Mouse (Mus musculus): ENCODE measurements around the gene Efcab9. TPM values are rescaled to one million over a fixed set of nuclear protein-coding genes. Genes with fewer than 3 reads are reported as not detected.

Gene Efcab9
- polyA plus RNA-seq, 1 experiment, result 217 TPM

DNA sequence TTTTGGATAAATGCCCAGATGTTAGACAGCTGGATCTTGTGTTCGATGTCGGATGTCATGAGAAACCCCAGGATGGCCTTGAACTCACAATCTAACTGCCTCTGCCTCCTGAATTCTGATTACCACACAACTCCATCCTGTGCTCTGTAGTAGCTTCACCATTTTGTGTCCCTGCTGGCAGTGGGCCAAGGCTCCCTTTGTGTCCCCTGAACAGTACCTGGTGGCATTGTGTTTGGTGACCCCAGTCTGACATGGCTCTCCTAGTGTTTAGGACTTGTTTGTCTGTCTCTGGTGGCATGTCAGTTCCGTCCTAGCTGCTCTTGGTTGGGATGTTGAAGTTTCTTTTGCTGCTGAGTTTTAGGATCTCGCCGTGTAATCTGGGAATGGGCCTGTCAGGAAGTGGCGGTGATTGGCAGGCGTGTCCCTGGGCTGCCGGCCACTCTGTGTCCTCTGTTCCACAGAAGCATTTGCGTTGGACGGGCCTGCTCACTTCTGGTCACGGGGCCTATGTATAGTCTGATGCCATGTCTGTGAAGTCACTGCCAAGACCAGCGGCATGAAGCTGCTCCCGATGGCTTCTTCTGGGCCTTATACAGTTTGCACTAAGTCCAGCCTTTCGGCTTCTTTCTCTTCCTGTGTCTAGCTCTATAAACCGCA is 36.9 kb upstream of the Efcab9 start:
- TF ChIP-seq CTCF (IDR thresholded peaks at IDR 0.05; ENCODE audit: control insufficient read depth, insufficient read depth, insufficient replicate concordance, low read depth, low read length) (no peak), POLR2A (IDR thresholded peaks at IDR 0.05; ENCODE audit: control insufficient read depth, low read depth, low read length) (no peak)
- Histone ChIP-seq H3K4me1 (ENCODE audit: control insufficient read depth, insufficient read depth, low read length) (no peaks in the 10 kb centered on the region), H3K36me3 (ENCODE audit: control insufficient read depth, insufficient read depth, low read length) (no peaks in the 10 kb centered on the region), H3K27ac (ENCODE audit: control insufficient read depth, insufficient read depth, low read depth, low read length) (no peak overlapping the region), H3K4me3 (ENCODE audit: control insufficient read depth, low read depth, low read length) (no peak overlapping the region), H3K27me3 (ENCODE audit: control insufficient read depth, insufficient read depth, low read length) (no peaks in the 10 kb centered on the region)

DNA sequence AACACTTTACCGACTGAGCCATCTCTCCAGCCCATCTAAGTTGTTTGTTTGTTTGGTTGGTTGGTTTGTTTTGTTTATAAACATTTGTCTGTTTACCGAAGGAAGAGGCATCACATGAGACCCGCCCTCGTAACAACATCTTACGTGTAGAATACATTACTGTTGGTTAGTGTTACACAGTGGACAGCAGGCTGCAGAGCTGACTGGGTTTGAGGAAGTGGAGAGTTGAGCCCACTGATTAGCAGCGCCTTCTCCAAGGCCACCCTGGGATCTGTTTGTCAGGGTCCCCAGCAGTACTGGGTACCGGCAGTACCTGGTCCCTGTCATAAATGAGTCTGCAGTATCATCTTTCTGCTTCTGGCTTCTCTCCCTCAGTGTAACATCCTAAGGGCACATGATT is 36.2 kb upstream of the Efcab9 start:
- Histone ChIP-seq H3K4me3 (ENCODE audit: control insufficient read depth, low read depth, low read length) (no peak overlapping the region), H3K36me3 (ENCODE audit: control insufficient read depth, insufficient read depth, low read length) (no peaks in the 10 kb centered on the region), H3K27me3 (ENCODE audit: control insufficient read depth, insufficient read depth, low read length) (no peaks in the 10 kb centered on the region), H3K4me1 (ENCODE audit: control insufficient read depth, insufficient read depth, low read length) (no peaks in the 10 kb centered on the region), H3K27ac (ENCODE audit: control insufficient read depth, insufficient read depth, low read depth, low read length) (no peak overlapping the region)
- TF ChIP-seq POLR2A (IDR thresholded peaks at IDR 0.05; ENCODE audit: control insufficient read depth, low read depth, low read length) (no peak), CTCF (IDR thresholded peaks at IDR 0.05; ENCODE audit: control insufficient read depth, insufficient read depth, insufficient replicate concordance, low read depth, low read length) (no peak)

DNA sequence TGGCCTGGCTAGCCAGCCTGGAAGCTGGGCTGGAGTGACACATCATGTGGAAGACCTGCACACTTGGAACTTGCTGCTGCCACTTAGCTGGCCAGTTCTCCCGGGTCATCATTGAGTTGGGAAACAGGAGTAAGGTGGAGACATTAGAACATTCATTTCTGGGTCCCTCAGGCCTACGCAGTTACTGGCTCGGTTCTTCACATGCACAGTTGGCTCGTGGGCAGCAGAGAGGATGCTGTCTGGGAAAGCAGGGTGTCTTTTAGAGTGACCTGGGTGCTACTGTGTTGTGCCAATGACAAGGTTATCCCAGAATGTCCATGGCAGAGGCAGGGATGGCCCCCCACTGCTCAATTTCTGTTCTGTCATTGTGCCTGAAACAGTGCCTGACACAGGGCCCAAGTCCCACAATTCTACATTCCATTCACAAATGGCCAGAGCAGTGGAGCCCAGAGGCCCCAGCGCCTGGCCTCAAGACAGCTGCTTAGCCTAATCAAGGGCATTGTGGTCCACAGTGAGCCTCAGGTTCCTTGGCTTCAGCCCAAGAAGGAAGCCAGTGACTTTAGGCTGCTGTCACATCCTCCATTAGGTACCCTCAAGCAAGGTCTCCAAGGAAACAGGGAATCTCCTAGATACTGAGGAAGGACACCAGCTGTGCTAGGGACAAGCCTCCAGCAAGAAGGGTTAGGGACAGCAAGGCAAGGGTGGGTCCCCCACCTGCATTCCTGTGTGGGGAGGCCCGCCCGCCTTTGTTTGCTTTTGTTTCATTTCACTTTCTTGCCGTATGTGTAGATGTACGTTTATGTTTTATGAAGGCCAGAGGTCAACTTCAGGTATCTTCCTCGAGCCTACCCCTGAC is 35.3 kb upstream of the Efcab9 start:
- Histone ChIP-seq H3K27ac (ENCODE audit: control insufficient read depth, insufficient read depth, low read depth, low read length) (no peak overlapping the region), H3K4me1 (ENCODE audit: control insufficient read depth, insufficient read depth, low read length) (no peaks in the 10 kb centered on the region; the same call in 1 of the 2 replicates), H3K36me3 (ENCODE audit: control insufficient read depth, insufficient read depth, low read length) (no peaks in the 10 kb centered on the region), H3K27me3 (ENCODE audit: control insufficient read depth, insufficient read depth, low read length) (no peaks in the 10 kb centered on the region), H3K4me3 (ENCODE audit: control insufficient read depth, low read depth, low read length) (no peak overlapping the region)
- TF ChIP-seq CTCF (IDR thresholded peaks at IDR 0.05; ENCODE audit: control insufficient read depth, insufficient read depth, insufficient replicate concordance, low read depth, low read length) (no peak), POLR2A (IDR thresholded peaks at IDR 0.05; ENCODE audit: control insufficient read depth, low read depth, low read length) (no peak)

DNA sequence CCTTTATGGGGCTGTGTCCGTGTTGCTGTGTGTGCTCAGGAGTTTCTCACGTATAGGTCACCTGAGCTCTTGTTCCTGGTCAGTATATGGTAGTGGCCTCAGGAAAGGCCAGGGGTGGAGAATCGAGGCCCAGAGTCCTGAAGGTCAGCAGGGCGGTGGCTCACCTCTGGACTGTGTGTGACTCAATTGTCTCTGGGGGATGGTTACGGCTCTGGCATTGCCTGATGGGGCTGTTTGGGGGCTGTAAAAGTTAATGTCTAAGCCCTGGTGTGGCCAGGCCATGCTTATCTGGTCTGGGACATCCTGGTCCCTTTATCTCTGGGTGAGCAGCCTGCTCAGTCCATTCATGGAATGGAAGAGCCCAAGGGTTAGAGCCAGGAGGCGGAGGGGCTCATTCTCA is 34.3 kb upstream of the Efcab9 start:
- Histone ChIP-seq H3K27me3 (ENCODE audit: control insufficient read depth, insufficient read depth, low read length) (no peaks in the 10 kb centered on the region), H3K4me3 (ENCODE audit: control insufficient read depth, low read depth, low read length) (no peak overlapping the region), H3K36me3 (ENCODE audit: control insufficient read depth, insufficient read depth, low read length) (no peaks in the 10 kb centered on the region), H3K4me1 (ENCODE audit: control insufficient read depth, insufficient read depth, low read length) (peaks cover 4% of the 10 kb centered on the region), H3K27ac (ENCODE audit: control insufficient read depth, insufficient read depth, low read depth, low read length) (no peak overlapping the region)
- TF ChIP-seq CTCF (IDR thresholded peaks at IDR 0.05; ENCODE audit: control insufficient read depth, insufficient read depth, insufficient replicate concordance, low read depth, low read length), result no peak
- no peak for TF ChIP-seq POLR2A (IDR thresholded peaks at IDR 0.05; ENCODE audit: control insufficient read depth, low read depth, low read length)

DNA sequence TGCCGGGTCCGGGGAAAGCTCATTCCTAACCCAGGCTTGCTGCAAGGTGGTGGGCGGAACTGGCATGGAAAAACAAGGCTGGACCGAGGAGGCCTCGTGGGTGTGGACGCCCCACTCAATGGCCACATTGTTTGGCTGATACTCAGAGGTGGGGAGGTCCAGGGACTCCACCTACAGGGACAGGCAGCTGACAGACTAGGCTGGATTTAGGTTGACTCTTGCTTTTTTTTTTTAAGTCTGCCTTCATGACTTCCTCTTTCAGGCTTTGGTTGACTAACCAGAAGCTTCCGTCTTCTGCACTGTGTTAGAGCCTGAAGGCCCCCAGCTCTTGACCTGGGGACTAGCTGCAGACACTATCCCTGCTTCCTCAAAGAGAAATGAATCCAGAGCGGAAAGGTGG is 33.2 kb upstream of the Efcab9 start:
- Histone ChIP-seq H3K27ac (ENCODE audit: control insufficient read depth, insufficient read depth, low read depth, low read length) (no peak overlapping the region), H3K4me1 (ENCODE audit: control insufficient read depth, insufficient read depth, low read length) (peaks cover 4% of the 10 kb centered on the region)
- TF ChIP-seq CTCF (IDR thresholded peaks at IDR 0.05; ENCODE audit: control insufficient read depth, insufficient read depth, insufficient replicate concordance, low read depth, low read length) (no peak), POLR2A (IDR thresholded peaks at IDR 0.05; ENCODE audit: control insufficient read depth, low read depth, low read length) (no peak)

DNA sequence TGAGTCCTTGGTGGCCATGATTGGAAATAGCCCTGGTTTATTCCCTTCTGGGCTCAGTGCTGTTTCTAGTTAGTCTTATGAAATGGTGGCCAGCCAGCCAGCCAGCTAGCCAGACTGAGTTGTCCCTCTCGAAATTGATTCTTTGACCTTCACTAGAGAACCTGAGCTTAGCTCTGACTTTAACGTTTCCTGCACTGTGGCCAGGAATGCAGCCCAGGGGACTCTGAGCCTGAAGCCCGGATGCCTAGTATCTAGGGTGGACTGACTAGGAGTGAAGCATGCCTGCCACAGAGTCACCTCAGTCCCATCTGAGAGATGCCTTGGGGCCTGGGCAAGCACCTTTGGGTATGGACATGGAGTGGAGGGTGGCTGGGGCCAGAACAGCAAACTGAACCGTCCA is 32.7 kb upstream of the Efcab9 start:
- Histone ChIP-seq H3K27ac (ENCODE audit: control insufficient read depth, insufficient read depth, low read depth, low read length) (no peak overlapping the region), H3K4me3 (ENCODE audit: control insufficient read depth, low read depth, low read length) (no peak overlapping the region), H3K4me1 (ENCODE audit: control insufficient read depth, insufficient read depth, low read length) (peaks cover 4% of the 10 kb centered on the region), H3K27me3 (ENCODE audit: control insufficient read depth, insufficient read depth, low read length) (no peaks in the 10 kb centered on the region), H3K36me3 (ENCODE audit: control insufficient read depth, insufficient read depth, low read length) (no peaks in the 10 kb centered on the region)
- TF ChIP-seq POLR2A (IDR thresholded peaks at IDR 0.05; ENCODE audit: control insufficient read depth, low read depth, low read length), result no peak

More for the DNA sequence above, 33.2 kb upstream of the Efcab9 start:
- Histone ChIP-seq H3K27me3 (ENCODE audit: control insufficient read depth, insufficient read depth, low read length) (no peaks in the 10 kb centered on the region), H3K4me3 (ENCODE audit: control insufficient read depth, low read depth, low read length) (no peak overlapping the region), H3K36me3 (ENCODE audit: control insufficient read depth, insufficient read depth, low read length) (no peaks in the 10 kb centered on the region)

DNA sequence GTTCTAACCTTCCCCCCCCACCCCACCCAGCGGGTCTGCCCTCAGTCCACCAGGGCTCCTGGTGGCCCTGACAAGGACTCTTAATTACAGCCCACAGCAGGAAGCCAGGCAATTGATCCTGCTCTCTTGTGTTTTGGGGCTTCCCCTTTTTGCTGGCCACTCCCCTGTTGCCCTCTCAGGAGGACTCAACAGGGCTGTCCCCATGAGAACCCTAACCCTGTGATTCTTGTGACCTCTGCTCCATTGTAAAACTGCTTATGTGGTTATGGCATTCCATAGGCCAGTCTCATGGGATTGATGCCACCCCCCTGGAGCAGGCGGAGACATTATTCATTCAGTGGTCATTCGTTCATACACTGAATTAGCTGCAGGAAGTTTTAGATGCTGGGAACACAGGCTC is 31.8 kb upstream of the Efcab9 start:
- H3K36me3 ChIP-seq (ENCODE audit: control insufficient read depth, insufficient read depth, low read length), result no peaks in the 10 kb centered on the region
- peaks cover 4% of the 10 kb centered on the region for H3K4me1 ChIP-seq (ENCODE audit: control insufficient read depth, insufficient read depth, low read length)
- H3K27me3 ChIP-seq (ENCODE audit: control insufficient read depth, insufficient read depth, low read length), result no peaks in the 10 kb centered on the region
- H3K4me3 ChIP-seq (ENCODE audit: control insufficient read depth, low read depth, low read length), result no peak overlapping the region
- TF ChIP-seq CTCF (IDR thresholded peaks at IDR 0.05; ENCODE audit: control insufficient read depth, insufficient read depth, insufficient replicate concordance, low read depth, low read length), result no peak
- TF ChIP-seq POLR2A (IDR thresholded peaks at IDR 0.05; ENCODE audit: control insufficient read depth, low read depth, low read length), result no peak
- H3K27ac ChIP-seq (ENCODE audit: control insufficient read depth, insufficient read depth, low read depth, low read length), result no peak overlapping the region
